ENCODE assay signal across 1 mouse cellular context in the genomic region with DNA sequence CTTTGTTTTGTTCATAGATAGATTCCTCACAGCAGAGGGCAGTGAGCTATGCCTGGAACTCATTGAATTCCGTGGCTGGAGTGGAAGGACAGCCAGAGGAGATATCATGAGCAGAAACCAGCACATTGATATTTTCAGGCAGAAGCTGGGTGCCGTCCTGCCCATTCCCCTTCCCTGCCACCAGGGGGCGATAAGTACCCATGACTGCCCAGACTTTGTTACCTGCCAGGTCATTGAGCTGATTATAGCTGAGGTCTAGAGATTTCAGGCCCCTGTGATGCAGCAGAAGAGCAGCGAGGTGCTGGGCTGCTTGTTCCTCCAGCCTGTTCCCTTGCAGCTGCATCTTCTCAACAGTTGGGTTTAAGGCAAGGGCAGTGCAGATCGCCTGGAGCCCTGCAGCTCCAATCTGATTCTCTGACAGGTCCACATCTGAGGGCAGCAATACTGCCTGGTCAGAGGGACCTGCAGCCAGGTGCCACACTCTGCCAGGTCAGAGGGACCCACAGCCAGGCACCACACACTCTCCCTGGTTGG.
TF ChIP-seq lines count a peak whose summit lies in the region.

No protein-coding gene starts in this region.

TF ChIP-seq in C2C12, 6 proteins besides CTCF, POLR2A, EP300 and RAD21:
- TF ChIP-seq CEBPB (IDR thresholded peaks at IDR 0.05; ENCODE audit: low read depth) (no peak), FOSL1 (IDR thresholded peaks at IDR 0.05; ENCODE audit: insufficient read depth, low read length, poor library complexity, severe bottlenecking) (no peak), MAX (IDR thresholded peaks at IDR 0.05) (no peak), MYOD1 (IDR thresholded peaks at IDR 0.05; ENCODE audit: control insufficient read depth, insufficient read length, low read depth) (no peak)
